Mouse (Mus musculus): ENCODE measurements around the gene Mxd3.

Gene Mxd3

DNA sequence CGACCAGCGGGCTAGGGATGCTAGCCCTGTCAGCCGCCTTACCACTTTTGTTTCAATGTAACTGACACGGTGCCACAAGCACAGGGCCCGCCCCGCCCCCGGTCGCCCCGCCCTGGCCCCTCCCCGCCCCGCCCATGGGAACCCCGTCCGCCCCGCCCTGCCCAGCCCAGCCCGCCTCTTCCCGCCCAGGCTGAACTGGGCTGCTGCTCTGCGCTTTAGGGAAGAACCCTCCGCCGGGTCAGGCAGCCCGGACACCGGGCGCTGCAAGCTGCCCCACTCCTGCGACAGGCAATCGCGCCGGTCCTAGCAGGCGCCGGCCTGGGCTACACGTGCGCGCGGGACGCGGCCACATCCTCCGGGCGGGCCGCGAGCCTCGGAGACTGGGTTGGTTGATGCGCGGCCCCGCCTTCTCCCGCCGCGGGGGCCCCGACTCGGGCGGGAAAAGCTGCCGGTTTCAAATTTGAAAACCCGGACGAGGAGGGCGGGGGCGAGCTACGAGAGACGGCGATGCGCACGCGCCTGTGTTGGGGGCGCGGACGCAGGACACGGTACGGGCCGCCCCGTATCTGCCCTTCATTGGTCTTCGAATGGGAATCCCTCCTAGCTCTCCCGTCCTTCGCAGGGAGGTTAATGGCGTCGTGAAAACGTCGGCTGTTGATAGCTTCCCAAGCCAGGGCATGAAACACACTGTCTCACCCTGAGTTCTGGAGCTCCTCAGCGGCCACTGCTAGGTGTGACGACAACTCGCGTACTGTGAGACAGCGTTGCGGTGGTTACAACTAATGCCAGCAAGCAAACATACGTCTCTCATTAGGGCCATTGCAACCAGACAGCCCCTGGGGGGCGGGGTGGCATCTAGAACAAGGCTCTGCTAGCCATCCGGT is at the start of gene Mxd3:
Mxd3 (minus strand) TSS at position 141 of the 884 bp plus-strand sequence.
- DNase-seq (ENCODE audit: low spot score in 2 of 2): peak in 1 of 2 experiments; percentile 75

DNA sequence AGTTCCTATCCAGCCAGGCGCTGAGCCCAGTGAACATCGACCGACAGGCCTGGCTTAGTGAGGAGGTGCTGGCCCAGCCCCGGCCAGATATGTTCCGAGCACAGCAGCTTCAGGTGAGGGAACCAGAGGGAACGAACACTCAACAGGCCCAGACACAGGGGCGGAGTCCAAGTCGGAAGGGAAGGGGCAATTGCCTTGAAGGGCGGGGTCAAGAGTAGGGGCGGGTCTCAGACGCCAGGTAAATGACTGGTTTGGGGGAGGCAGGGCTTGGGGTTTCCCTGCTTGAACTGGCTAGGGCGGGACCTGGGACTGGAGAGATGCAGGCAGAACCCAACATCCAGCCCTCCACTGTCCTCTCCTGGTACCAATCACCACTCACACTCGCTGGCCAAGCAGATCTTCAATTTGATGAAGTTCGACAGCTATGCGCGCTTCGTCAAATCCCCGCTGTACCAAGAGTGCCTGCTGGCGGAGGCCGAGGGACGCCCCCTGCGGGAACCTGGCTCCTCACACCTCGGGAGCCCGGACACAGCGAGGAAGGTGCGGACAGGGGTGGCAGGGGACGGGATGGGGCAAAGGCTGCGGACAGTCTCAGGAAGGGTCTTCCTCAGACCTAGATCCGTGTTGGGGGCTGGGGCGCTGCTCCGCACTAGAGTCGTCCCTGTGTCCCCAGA is 49.4 kb upstream of the Mxd3 start:
- no peak for DNase-seq (ENCODE audit: low spot score in 2 of 2)

DNA sequence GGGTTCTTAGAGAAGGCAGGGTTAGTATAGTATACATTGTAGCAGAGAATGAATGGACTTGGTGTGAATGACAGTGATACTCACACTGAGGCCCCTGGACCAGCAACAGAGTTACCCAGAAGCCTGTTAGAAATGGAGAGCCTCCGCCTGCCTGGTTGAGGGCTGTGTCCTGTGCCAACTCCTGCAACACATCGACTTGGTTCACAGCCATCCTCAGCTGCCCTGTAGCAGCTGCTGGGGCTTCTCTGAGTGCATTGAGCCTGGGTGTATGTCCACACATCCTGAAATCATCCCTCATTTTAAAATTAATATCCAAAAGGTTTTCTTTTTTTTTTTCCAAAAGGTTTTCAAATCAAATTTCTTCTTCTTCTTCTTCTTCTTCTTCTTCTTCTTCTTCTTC is 46.3 kb upstream of the Mxd3 start:
- DNase-seq (ENCODE audit: low spot score in 2 of 2): no peak

DNA sequence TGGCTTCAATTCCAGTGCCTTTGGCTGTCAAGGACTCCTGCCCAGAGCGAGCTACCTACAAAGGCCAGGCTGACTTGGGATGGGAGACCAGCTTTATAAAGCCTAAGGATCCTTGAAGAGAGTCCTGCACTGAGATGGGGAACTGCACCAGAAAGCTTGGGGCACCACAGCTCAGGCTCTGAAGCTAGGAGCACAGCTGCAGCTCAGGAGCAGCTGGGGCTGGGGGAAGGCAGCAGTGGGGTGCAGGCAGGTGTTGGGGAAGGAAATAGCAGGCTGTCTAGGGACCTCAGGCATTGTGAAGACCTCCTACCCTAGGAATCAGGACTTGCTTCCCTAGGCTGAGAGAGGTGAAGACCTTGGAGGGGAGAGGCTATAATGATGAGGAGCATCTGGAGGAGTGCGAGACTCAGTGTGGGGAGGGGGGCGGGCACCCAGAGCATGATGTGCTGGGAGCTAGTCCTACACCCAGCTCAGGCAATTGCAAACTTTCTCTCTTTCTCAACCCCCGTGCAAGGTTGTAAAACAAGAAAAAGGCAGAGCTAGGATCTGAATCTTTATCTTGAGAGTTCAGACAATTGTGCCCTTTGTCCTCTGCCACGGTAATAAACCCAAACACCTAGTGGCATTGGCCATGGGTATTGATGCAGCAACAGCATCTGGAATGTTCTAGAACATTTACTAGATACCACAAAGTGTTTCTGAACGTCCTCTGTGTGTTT is 44.7 kb upstream of the Mxd3 start:
- no peak for DNase-seq (ENCODE audit: low spot score in 2 of 2)

DNA sequence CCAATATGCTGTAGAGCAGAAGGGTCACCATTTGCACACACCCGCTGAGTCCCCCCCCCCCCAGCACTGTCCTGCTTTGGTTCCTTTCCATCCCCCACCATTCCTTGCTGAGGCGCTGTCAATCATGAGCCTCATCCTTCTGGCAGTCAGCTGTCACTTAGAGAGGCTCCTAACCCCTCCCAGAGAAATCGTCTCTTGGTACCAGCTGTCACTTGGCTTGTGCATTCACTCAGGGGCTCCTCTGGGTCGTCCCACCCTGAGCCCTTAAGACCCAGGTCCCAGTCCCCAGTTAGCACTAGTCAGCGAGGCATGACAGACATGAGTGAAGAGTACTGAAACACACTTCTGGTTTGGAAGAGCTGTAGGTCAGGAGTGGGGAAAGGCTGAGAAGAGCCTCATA is 42.1 kb upstream of the Mxd3 start:
- no peak for DNase-seq (ENCODE audit: low spot score in 2 of 2)

DNA sequence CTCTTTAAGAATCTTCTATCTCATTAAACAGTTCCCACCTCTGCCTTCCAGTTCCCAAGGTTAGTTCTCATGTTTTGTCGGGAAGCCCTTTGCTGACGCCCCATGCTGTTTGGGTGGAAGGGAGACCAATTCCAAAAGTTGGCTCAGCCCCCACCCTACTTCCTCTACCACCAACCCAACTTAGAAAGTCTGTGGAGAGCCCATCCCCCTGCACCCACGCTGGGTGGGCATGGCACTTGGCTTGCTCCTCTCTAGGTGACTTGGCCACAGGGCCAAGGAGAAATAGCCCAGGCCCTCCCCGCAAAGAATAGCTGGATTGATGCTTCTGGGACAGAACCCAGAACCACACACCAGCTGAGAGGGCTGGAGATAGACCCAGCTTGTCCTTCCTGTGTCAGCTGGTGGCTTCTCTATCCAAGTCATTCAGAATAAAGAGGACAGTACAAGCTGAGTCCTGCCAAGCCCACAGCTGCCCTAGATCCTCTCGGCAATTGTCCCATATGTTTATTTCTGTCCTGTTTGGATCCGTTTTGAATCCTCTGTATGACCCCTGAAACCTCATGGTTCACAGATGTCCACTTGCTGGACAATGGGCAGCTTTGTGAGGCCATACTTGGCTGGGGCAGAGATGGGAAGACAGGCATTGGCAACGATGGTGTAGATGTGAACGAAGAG is 41.5 kb upstream of the Mxd3 start:
- DNase-seq (ENCODE audit: low spot score in 2 of 2): peak; percentile 62 to 63

DNA sequence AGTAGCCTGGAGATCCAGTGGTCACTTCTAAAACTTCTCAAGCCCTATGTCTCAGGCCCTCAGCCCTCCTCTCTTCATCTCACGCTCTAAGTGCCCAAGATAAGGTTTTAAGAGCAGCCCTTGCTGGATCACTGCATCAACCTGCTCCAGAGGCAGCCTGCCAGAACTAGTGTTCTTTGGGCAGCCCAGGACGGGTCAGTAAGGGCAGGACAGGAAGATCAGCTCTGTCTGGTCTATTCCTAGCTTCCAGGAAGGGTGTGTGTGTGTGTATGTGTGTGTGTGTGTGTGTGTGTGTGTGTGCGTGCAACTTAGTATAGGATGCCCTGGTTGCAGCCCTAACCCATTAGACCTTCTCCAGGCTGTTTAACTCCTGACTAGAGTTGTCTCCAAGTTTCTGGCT is 40.6 kb upstream of the Mxd3 start:
- DNase-seq (ENCODE audit: low spot score in 2 of 2): no peak

DNA sequence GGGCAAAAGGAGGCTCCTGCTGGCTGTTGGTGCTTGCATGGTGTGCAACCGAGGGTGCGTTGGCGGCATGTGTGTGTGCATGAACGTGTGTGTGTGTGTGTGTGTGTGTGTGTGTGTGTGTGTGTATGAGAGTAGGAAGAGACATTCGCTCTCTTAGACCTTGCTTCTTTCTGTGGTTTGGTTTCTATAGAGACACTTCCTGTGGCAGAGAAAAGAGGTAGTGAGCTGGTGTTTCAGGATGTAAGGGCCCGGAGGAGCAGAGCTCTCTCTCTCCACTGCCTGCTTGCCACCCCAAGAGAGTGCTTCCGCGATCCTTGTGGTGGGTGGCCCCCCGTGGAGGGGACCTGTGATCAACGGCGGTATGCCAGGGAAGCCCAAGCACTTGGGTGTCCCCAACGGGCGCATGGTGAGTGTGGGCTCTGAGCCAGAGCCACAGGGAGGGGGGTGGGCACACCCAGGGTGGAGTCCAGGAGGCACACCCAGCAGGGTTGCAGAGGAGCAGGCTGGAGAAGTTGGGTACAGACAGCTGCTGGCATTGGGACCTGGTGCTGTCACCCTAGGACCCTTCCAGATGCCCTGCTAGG is 40.0 kb upstream of the Mxd3 start, which contains the start of gene Rgs14:
Rgs14 (plus strand) TSS at position 202 of the 584 bp plus-strand sequence.
- DNase-seq (ENCODE audit: low spot score in 2 of 2): peak in 1 of 2 experiments; percentile 67

DNA sequence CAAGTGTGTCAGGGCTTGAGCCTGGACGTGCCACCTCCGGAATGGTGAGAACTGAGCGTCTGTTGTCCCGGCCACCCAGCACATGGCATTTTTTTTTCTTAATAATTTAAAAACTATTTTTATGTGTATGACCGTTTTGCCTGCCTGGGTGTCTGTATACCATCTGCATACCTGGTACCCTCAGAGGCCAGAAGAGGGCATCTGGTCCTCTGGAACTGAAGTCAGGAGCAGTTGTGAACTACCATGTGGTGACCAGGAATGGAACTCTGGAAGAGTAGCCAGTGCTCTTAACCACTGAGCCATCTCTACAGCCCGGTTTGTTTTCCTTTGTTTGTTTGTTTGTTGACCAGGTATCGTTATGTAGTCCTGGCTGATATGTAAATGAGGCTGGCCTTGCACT is 38.8 kb upstream of the Mxd3 start:
- DNase-seq (ENCODE audit: low spot score in 2 of 2): no peak

DNA sequence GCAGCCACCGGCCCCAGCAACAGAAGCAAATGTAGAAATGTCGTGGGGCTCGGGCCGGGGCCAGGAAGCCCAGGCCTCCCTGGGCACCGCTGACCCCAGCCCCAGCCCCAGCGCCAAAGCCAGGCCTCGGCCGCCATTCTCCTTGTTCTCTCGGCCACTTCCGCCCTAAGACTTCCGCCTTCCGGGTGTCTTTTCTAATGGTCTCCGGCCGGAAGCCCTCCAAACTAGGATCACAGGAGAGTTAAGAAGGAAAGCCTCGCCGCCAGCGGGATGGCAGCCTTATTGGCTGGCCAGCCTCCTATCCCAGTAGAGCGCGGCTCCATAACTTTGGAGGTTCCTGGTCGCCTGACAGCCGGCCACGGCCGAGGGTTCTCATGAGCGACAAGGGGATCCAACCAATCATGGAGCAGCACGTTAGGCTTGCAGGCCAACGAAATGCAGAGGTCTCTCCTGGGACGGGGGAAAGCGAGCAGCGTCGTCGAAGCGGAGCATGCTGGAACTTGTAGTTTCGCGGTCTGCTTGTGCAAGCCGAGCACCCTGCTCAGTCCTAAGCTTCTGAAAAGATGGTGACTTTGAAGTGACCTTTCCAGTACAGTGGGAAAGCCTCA is 32.9 kb upstream of the Mxd3 start, which contains the start of gene Lman2:
Lman2 (minus strand) TSS at position 331 of the 608 bp plus-strand sequence.
- DNase-seq (ENCODE audit: low spot score in 2 of 2): peak; percentile 98 to 99

DNA sequence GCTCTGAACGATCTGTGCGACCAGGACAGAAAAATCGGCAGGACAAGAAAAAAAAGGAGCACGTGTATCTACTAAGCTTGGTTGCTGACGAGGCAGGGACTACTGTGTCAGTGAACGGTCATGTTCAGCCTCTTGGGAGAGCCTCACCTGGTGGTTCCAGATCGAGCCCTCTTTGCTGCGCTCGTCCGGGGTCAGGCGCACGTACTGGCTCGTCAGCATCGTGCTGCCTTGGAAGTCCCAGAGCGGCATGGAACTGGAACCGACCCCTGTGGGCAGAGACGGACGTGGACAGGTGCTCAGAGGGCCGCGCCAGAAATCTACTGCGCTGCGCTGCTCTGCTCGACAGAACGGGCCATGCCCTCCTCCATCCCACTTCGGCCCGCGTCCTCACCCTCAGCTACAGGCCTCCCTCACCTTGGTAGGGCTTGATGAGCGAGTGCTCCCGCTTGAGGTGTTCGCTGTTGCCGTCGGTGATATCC is 32.4 kb upstream of the Mxd3 start:
- DNase-seq (ENCODE audit: low spot score in 2 of 2): no peak

DNA sequence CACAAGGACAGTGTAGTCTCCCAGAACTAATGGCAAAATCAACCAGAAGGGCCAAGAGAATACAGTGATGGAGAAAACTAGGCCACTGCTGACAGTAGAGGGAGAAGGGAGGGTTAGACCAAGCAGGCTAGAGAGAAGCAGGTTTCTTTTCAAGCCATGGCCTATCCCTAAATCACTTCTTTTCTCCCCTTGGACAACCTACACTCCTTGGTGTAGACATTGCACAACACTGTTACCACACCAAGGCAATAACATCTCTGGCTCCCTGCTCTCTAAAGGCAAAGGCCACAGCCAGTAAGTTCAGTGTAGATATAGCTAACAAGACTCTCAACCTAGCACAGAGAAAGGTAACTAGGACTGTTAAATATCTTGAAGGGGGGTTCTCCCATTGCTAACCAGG is 31.5 kb upstream of the Mxd3 start:
- DNase-seq (ENCODE audit: low spot score in 2 of 2): no peak

DNA sequence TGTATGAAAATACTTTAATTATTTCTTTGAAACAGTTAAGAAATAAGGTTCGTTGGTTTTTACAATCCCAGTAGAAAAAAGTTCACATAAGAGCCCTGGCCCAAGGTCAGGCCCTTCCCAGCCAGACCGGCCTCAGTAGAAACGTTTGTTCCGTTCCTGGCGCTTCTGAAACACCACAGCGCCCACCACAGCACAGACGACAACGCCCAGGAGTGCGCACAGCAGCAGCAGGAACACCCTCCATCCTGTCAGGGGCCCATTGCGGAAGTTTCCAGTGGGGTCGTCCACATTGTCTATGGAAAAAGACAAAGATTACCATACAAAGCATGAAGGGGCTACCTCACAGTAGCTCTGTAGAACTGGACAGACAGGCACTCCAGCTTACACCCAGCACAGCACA is 17.1 kb upstream of the Mxd3 start:
- no peak for DNase-seq (ENCODE audit: low spot score in 2 of 2)

DNA sequence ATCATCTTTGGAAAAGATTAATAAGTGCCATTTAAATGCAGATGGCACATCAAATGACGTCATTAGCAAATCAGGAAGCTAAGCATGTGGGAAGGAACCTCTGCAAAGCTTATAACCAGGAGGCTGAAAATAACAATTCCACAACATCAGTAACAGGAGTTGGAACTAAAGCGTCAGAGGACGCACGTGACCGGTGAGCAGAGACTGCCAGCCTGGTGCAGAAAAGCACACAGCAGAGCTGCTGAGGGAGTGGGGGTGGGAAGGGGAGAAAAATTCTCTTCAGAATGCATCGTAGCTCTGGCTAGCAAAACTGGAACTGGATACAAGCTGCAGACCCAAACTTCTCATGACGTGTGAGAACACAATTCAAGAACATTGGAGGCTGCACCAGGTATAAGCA is 14.7 kb upstream of the Mxd3 start:
- no peak for DNase-seq (ENCODE audit: low spot score in 2 of 2)

DNA sequence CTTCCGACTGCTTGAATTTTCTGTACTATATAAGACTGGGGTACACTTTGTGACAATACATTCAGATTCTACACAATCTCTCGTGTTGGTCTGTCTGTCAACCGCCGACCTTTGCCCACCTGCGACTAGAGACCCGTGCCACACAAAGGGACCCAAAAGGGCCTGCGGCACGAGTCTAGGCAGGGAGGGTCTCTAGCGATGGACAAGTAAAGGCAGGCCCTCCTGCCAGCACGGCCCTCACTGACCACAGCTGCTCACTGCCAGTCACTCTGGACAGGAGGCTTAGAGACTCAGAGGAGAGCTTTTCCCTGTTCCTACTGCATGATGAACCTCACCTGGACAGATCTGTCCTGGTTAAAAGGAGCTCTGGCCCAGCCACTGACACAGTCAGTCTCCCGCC is 12.8 kb upstream of the Mxd3 start:
- DNase-seq (ENCODE audit: low spot score in 2 of 2): no peak

DNA sequence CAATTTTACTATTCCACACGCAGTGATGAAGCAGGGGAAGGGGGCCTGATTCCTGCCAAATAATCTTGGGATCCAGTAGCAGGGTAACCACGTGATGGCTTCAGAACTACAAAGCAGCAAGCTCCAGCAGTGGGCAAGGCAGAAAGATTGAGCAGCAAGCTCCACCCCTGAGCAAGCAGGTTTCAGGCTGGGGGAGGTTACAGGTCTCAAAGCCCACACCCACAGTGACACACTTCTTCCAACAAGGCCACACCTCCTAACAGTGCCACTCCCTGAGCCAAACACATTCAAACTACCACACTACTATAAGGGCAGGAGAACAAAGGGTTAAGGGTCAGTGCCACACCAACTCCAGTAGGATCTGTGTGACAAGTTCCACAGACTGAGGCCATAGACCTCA is 9.6 kb upstream of the Mxd3 start:
- DNase-seq (ENCODE audit: low spot score in 2 of 2): no peak

DNA sequence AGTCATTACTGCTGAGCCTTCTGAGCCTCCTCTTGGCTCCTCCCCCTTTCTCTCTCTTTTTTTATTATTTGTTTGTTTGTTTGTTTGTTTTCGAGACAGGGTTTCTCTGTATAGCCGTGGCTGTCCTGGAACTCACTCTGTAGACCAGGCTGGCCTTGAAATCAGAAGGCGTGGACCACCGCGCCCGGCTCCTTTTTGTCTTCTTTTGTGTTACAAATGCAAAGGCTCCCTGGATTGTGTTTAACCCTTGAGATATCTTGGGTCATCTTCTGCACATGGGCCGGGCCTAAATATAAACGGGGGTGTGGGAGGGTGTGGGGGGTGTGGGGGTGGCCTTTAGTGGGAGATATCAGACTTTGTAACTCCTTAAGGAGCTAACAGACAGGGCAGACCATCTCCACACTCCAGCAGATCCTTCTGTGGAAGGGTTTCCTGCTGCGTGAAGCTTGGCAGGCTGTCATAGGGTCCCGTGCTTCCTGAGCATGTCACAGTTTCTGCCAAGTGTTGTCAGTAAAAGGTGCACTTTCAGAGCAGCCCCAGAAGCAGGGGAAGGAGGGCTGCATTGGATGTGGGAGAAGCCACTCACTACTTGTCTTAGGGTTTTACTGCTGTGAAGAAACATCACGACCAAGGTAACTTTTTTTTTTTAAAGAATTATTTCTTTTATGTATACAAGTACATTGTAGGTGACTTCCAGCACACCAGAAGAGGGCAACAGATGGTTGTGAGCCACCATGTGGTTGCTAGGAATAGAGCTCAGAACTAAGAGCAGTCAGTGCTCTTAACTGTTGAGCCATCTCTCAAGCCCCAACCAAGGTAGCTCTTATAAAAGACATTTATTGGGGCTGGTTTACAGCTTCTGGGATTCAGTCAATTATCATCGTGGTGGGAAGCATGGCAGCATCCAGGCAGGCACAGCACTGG is 8.8 kb upstream of the Mxd3 start:
- DNase-seq (ENCODE audit: low spot score in 2 of 2): no peak

DNA sequence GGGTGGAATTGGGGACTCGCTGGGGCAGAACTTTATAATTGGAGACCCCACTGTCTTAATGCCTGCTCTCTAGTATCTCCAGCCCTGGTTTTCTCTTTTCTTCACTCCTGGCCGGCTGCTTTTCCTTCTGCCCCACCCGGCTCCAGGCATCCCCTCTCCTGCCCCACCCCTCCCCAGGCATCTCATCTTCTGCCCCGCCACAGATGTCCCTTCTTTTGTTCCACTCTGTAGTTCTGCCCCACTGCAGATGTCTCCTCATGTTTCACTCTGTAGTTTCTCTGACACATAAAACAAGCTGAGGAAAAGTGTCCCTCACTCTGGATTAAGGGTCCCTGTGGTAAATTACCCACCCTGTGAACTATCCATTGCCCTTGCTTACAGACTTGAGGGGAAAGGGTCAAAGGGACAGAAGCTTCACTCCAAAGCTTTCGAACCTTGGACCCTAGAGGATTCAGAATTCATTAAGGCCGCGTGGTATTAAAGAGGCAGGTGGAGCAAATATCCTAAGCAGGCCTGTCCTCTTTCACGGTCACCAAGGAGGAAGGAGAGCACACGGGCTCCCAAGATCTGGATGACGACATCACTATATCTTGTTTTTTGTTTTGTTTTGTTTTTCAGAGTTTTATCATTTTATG is 7.8 kb upstream of the Mxd3 start:
- DNase-seq (ENCODE audit: low spot score in 2 of 2): no peak

DNA sequence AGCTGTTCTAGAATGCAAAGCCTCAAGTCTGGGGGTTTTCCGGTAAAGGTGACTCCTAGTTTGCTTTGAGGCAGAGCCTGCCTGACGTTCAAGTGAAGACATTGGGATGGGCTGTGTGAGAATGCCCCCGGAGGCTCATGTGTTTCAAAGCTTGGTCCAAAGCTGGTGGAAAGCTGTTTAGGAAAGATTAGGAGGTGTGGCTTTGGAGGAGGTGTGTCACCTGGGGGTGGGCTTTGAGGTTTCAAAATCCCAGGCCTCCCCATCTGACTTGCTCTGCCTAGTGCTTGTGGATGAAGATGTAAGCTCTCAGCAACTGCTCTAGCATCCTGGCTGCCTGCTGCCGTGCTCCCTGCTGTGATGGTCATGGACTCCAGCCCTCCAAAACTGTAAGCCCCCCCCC is 6.1 kb upstream of the Mxd3 start:
- no peak for DNase-seq (ENCODE audit: low spot score in 2 of 2)
